Mouse (Mus musculus): ENCODE data around the gene Myl6b.

The Myl6b gene

DNA sequence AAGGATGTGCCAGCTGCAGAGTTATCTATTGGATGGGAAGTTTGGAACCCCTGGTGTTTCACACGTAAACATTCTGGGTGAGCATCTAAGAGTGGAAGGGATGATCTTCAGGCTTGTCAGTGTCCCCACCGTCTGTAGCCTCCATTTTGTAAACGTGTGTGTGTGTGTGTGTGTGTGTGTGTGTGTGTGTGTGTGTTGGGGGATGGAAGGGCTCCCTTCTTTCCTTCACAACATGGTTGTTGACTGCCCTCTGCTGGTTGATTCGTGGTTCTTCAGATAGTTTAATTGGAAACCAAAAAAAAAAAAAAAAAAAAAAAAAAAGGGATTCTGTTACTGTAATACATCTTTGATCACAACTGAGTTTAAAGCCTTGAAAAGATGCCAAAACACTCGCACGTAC lies 43.2 kb downstream of the Myl6b start:
- DNase-seq (ENCODE audit: extremely low spot score, low read depth, low spot score), result peak; percentile 52

DNA sequence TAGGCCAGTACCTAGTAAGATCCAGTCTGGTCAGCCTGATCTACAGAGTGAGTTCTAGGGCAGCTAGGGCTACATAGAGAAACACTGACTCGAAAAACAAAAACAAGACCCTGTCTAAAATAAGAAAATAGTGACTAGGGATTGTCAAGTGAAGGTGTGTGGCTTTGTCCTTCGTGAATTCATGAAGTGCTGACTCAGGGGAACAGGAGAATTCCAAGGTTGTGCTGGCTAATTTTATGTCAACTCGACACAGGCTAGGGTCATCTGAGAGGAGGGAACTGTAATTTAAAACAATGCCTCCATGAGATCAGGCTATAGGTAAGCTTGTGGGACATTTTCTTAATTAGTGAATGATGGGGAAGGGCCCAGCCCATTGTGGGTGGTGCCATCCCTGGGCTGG lies 44.0 kb downstream of the Myl6b start:
- no peak for DNase-seq (ENCODE audit: extremely low spot score, low read depth, low spot score)

DNA sequence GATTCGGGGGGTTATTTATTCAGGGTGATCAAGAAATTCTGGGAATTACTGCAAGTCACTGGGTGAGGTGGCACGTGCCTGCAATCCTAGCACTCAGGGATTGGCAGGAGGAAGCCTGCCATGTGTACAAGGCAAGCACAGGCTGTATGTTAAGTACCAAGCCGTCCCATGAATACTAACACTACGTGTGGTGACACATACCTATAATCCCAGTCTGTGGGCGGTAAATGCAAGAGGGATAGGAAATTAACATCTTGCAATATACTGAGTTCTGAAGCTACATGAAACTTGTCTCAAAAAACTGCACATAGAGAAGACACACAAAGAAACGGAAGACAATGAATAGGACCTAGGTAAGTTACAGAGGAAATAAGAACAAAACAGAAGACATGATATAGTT lies 47.5 kb downstream of the Myl6b start:
- no peak for DNase-seq (ENCODE audit: extremely low spot score, low read depth, low spot score)

DNA sequence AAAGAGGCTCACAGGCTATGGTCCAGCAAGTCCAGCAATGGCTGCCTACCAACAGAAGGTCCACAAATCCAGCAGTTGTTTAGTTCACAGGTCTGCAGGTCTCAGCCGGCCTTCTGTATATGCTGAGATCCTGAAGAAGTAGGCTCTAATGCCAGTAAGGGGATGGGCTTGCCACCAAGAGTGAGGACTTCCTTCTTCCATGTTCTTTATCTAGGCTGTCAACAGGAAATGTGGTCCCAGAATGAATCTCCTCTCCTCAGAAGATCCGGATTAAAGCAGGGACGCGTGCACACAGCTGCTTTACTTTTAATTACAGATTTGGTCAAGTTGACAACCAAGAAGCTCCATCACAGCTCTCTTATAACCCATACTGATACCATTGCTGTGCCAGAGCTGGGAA lies 53.1 kb downstream of the Myl6b start:
- no peak for DNase-seq (ENCODE audit: extremely low spot score, low read depth, low spot score)

DNA sequence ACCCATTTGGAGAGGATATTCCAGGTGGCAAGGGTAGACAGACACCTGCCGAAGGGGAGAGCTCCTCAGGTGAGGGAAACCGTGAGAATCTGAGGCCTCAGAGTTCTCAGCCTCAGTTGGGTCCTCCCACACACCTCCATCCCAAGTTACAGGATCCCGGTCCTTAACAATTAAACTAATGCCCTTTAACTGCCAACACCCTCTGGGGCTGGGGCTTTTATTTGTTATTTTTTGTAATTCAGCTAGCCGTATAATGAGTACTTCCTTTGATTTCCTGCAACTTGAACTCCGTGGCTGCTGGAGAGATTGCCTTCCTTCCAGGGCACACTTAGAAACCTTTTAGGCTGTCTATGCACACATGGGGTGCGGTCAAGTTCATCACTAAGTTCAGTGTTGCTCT lies 54.1 kb downstream of the Myl6b start:
- no peak for DNase-seq (ENCODE audit: extremely low spot score, low read depth, low spot score)
